Mouse (Mus musculus) lung, postnatal 14 days (tissue): ENCODE measurements around the gene Col4a4.
A peak's percentile ranks its signal among the peaks of the same experiment; 100 is the strongest.

Experiments
- DNase-seq: peaks from one replicate; pipeline ENCODE4 v3.0.0; 2021

Col4a4 gene

GRCm38 (mm10) chr1:82474461-82474961, 112.1 kb downstream of the Col4a4 start:
- DNase-seq: peak; percentile 6

GRCm38 (mm10) chr1:82473467-82473866, 113.2 kb downstream of the Col4a4 start:
- DNase-seq: no peak

- no peak for DNase-seq
Observed at GRCm38 (mm10) chr1:82470516-82471225, 116.0 kb downstream of the Col4a4 start.

- no peak for DNase-seq
Observed at GRCm38 (mm10) chr1:82468872-82469271, 117.8 kb downstream of the Col4a4 start.

GRCm38 (mm10) chr1:82465321-82465853, 121.3 kb downstream of the Col4a4 start:
- no peak for DNase-seq

- DNase-seq: no peak
Observed at GRCm38 (mm10) chr1:82461041-82461440, 125.6 kb downstream of the Col4a4 start.

GRCm38 (mm10) chr1:82459926-82460325, 126.7 kb downstream of the Col4a4 start:
- no peak for DNase-seq

GRCm38 (mm10) chr1:82459350-82459749, 127.3 kb downstream of the Col4a4 start:
- no peak for DNase-seq

- no peak for DNase-seq
Observed at GRCm38 (mm10) chr1:82454031-82454430, 132.6 kb downstream of the Col4a4 start.

GRCm38 (mm10) chr1:82451927-82452651, 134.6 kb downstream of the Col4a4 start:
- DNase-seq: no peak

GRCm38 (mm10) chr1:82449851-82450250, 136.8 kb downstream of the Col4a4 start:
- DNase-seq: no peak

GRCm38 (mm10) chr1:82446049-82446448, 140.6 kb downstream of the Col4a4 start:
- no peak for DNase-seq

GRCm38 (mm10) chr1:82443517-82443916, 143.1 kb downstream of the Col4a4 start:
- no peak for DNase-seq

GRCm38 (mm10) chr1:82440123-82440522, 146.5 kb downstream of the Col4a4 start:
- no peak for DNase-seq

GRCm38 (mm10) chr1:82437273-82437672, 149.4 kb downstream of the Col4a4 start:
- no peak for DNase-seq

GRCm38 (mm10) chr1:82433649-82434005, 153.0 kb downstream of the Col4a4 start:
- no peak for DNase-seq

GRCm38 (mm10) chr1:82432919-82433648, 153.6 kb downstream of the Col4a4 start:
- peak; percentile 73 for DNase-seq

GRCm38 (mm10) chr1:82429061-82429460, 157.6 kb downstream of the Col4a4 start:
- DNase-seq: peak; percentile 77

- no peak for DNase-seq
Observed at GRCm38 (mm10) chr1:82427729-82428128, 158.9 kb downstream of the Col4a4 start.

- no peak for DNase-seq
Observed at GRCm38 (mm10) chr1:82415641-82416040, 171.0 kb downstream of the Col4a4 start.

- no peak for DNase-seq
Observed at GRCm38 (mm10) chr1:82414434-82415045, 172.1 kb downstream of the Col4a4 start.

GRCm38 (mm10) chr1:82412085-82412484, 174.6 kb downstream of the Col4a4 start:
- DNase-seq: no peak

- no peak for DNase-seq
Observed at GRCm38 (mm10) chr1:82411521-82411920, 175.1 kb downstream of the Col4a4 start.
